Mouse (Mus musculus) heart, embryonic 11.5 days (tissue): ENCODE results near the gene Galnt14. TPM values are rescaled to one million over a fixed set of nuclear protein-coding genes. Genes with fewer than 3 reads are reported as not detected.

Source experiments
- ATAC-seq: fragments of 200-750 bp; cut with Nextera tagmentation; replicated peaks from 2 replicates; pipeline ENCODE4 v1.8.0; 2017; ENCODE audit warnings: moderate library complexity; ENCODE audit not compliant: insufficient number of reproducible peaks, low FRiP score, low TSS enrichment
- H3K27ac ChIP-seq: fragments of 300-500 bp; sonication (generic); 2 replicates; pipeline ENCODE4 v1.5.1; 2014; ENCODE audit warnings: mild to moderate bottlenecking, low read depth, low read length
- H3K27me3 ChIP-seq: fragments of 300-500 bp; sonication (generic); 2 replicates; pipeline ENCODE4 v1.6.1; 2014; ENCODE audit warnings: mild to moderate bottlenecking, low read length, mixed read lengths; ENCODE audit not compliant: control insufficient read depth, insufficient read depth
- H3K36me3 ChIP-seq: fragments of 300-500 bp; sonication (generic); 2 replicates; pipeline ENCODE4 v1.6.1; 2014; ENCODE audit warnings: mild to moderate bottlenecking, low read length, moderate library complexity, mixed read lengths; ENCODE audit not compliant: control insufficient read depth, insufficient read depth
- H3K4me1 ChIP-seq: fragments of 300-500 bp; sonication (generic); 2 replicates; pipeline ENCODE4 v1.6.1; 2014; ENCODE audit warnings: low read length; ENCODE audit not compliant: control insufficient read depth, insufficient read depth
- H3K4me2 ChIP-seq: fragments of 300-500 bp; sonication (generic); 2 replicates; pipeline ENCODE4 v1.6.1; 2014; ENCODE audit warnings: mild to moderate bottlenecking, moderate library complexity
- H3K4me3 ChIP-seq: fragments of 300-500 bp; sonication (generic); 2 replicates; pipeline ENCODE4 v1.5.1; 2014; ENCODE audit warnings: low read depth, low read length
- H3K9ac ChIP-seq: fragments of 300-500 bp; sonication (generic); 2 replicates; pipeline ENCODE4 v1.6.1; 2014; ENCODE audit warnings: mild to moderate bottlenecking, low read depth, low read length, moderate library complexity
- H3K9me3 ChIP-seq: fragments of 300-500 bp; sonication (generic); replicated peaks from 2 replicates; pipeline ENCODE4 v1.6.1; 2016; ENCODE audit warnings: low read length; ENCODE audit not compliant: control insufficient read depth
- WGBS: fragments of 180-500 bp; shearing (Covaris S2); extraction: QIAGEN DNeasy Blood & Tissue Kit; methylation state at CpG from one replicate; pipeline ENCODE4 v1.1.7; 2014; ENCODE audit not compliant: insufficient replicate concordance; 5-methylcytosine and 5-hydroxymethylcytosine counted together
- polyA plus RNA-seq: library from polyadenylated mRNA; unstranded; fragments of >200 nt; fragmentation: Nextera tagmentation; extraction: Ambion mirVana; gene quantifications from 2 replicates; pipeline ENCODE4 v1.2.1, GENCODE M21; 2014

The Galnt14 gene
- polyA plus RNA-seq, 1 experiment from 2014 or later: 2.1 TPM

DNA sequence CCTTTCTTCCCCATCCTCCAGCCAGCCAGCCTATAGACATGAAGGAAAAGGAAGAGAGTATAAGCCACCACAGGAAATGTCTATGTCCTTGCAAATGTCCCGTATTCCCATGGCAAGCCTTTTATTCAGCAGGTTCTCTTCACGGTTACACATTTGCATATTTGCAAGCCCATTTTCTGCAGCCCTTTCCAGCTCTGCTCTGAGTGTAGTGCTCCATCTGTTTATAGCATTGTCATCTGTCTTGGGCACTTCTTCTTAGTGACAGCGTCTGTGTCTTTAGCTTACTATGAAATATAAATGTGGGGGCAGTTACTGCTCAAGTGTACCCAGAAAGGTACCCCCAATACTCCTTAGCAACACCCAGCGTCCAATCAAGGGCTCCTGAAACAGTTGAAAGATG is 83.3 kb downstream of the Galnt14 start:
- 72% methylated on average over 4 of the region's 4 CpGs for WGBS
- no peak for ATAC-seq
- no peak overlapping the region for H3K27ac ChIP-seq

GRCm38 (mm10) chr17:73620049-73620448 is 90.2 kb downstream of the Galnt14 start:
- 84% methylated on average over 4 of the region's 4 CpGs for WGBS
- Histone ChIP-seq H3K27me3 (no peaks in the 10 kb centered on the region), H3K9ac (no peak overlapping the region), H3K4me1 (no peaks in the 10 kb centered on the region), H3K4me2 (no peak overlapping the region), H3K9me3 (no peaks in the 10 kb centered on the region), H3K4me3 (no peak overlapping the region), H3K36me3 (no peaks in the 10 kb centered on the region), H3K27ac (no peak overlapping the region)
- ATAC-seq: no peak

More for the DNA sequence above, 83.3 kb downstream of the Galnt14 start:
- Histone ChIP-seq H3K4me3 (no peak overlapping the region), H3K36me3 (no peaks in the 10 kb centered on the region), H3K4me2 (no peak overlapping the region), H3K27me3 (no peaks in the 10 kb centered on the region), H3K9me3 (no peaks in the 10 kb centered on the region), H3K9ac (no peak overlapping the region), H3K4me1 (no peaks in the 10 kb centered on the region)

DNA sequence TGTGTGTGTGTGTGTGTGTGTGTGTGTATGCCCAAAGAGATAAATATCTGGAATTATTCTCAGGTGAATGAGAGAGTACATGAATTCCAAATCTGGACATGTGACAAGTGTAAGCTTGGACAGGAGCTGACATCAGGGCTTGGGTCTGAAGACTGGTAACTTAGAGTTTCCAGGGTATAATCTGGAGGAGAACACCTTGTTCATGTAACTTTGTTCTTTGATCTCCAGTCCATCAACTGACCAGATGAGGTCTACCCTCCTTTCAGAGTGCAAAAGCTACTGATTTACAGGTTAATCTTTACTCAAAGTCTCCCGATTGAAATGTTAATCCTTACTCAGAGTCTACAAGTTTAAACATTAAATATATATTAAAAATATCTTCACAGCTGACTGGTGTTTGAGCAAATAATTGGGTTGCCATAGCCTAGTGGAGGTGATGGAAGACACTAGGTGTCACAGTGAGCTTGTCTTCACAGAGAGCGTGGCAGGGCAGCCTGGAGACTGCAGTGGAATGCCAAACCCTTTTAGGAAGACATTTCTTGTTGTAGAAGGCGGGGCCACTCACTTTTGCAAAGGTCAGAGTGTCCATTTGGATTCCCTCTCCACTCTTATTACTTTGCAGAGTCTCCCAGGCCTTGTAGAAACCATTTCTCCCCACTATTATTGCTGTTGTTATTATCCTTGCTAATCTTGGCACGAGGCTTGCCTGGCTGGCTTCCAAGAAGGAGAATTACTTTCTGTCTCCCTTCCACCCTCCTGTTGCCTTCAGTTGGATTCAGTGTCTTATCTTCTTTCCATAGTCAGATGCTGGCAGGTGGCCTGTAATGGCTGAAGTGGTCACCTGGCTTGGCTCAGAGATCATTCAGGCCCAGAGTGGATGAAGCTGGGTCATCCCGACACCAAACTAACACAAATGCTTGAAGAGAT is 107.4 kb downstream of the Galnt14 start:
- no peak overlapping the region for H3K4me2 ChIP-seq
- no peak overlapping the region for H3K9ac ChIP-seq
- 0 out of 2 replicates have a peak, but pooled peaks cover 2% of the 10 kb centered on the region for H3K4me1 ChIP-seq
- no peaks in the 10 kb centered on the region for H3K9me3 ChIP-seq
- H3K4me3 ChIP-seq: no peak overlapping the region
- ATAC-seq: no peak
- no peak overlapping the region for H3K27ac ChIP-seq
- WGBS: 61% methylated on average over 5 of the region's 5 CpGs
- H3K36me3 ChIP-seq: no peaks in the 10 kb centered on the region
- no peaks in the 10 kb centered on the region for H3K27me3 ChIP-seq

DNA sequence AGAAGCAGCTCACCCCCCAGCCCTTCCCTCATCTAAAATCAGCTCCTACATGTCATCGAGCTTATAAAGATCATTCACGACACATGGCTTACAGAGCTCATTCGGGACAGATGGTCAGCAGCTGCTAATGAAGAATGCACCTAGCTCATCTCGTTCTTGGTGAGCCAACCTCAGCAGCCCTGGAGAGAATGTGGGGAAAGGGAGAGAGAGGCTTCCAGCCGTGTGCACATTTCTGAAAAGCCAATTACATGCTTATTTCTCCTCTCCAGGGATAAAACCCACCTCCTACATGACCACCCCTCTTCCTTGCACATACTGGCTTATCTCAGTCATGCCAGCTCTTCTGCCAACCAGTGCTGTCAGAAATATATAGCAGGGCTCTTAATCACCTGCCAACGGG is 110.3 kb downstream of the Galnt14 start:
- H3K9ac ChIP-seq: no peak overlapping the region
- no peaks in the 10 kb centered on the region for H3K36me3 ChIP-seq
- no peaks in the 10 kb centered on the region for H3K9me3 ChIP-seq
- no peak overlapping the region for H3K4me2 ChIP-seq
- 71% methylated on average over 6 of the region's 6 CpGs for WGBS
- H3K27ac ChIP-seq: no peak overlapping the region
- 0 out of 2 replicates have a peak, but pooled peaks cover 2% of the 10 kb centered on the region for H3K4me1 ChIP-seq
- H3K27me3 ChIP-seq: no peaks in the 10 kb centered on the region
- H3K4me3 ChIP-seq: no peak overlapping the region
- ATAC-seq: no peak

DNA sequence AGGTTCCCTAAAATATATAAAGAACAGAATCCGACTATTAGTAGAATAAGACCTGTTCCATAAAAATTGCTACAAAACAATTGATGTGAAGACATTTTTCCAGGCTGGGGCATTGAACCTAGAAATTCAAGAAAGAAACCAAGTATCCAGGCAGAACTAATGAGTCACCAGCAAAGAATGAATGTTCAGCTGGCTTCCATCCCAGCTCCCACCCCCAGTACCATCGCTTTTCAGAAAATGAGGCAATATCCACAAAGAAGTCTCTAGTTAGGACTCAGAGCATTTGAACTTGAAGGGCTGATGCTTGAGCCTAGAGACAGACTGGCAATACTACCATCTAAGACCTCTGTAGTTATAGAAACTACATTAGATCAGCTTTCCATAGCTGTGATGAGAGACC is 118.2 kb downstream of the Galnt14 start:
- H3K4me2 ChIP-seq: no peak overlapping the region
- no peak overlapping the region for H3K9ac ChIP-seq
- H3K27ac ChIP-seq: no peak overlapping the region
- H3K4me1 ChIP-seq: no peaks in the 10 kb centered on the region
- H3K36me3 ChIP-seq: no peaks in the 10 kb centered on the region
- H3K27me3 ChIP-seq: no peaks in the 10 kb centered on the region
- H3K9me3 ChIP-seq: no peaks in the 10 kb centered on the region
- 78% methylated on average over 2 of the region's 2 CpGs for WGBS
- H3K4me3 ChIP-seq: no peak overlapping the region
- ATAC-seq: no peak

- Histone ChIP-seq H3K27ac (no peak overlapping the region), H3K36me3 (no peaks in the 10 kb centered on the region), H3K9ac (no peak overlapping the region), H3K9me3 (no peaks in the 10 kb centered on the region), H3K4me2 (no peak overlapping the region), H3K4me1 (peaks cover 4% of the 10 kb centered on the region), H3K27me3 (no peaks in the 10 kb centered on the region), H3K4me3 (no peak overlapping the region)
- 79% methylated on average over 6 of the region's 6 CpGs for WGBS
- ATAC-seq: no peak
Observed at GRCm38 (mm10) chr17:73587573-73587972, 122.7 kb downstream of the Galnt14 start.

GRCm38 (mm10) chr17:73574186-73574585 is 136.1 kb downstream of the Galnt14 start:
- Histone ChIP-seq H3K9ac (no peak overlapping the region), H3K9me3 (no peaks in the 10 kb centered on the region), H3K4me1 (peaks cover 13% of the 10 kb centered on the region; the same call in 1 of the 2 replicates), H3K27me3 (no peaks in the 10 kb centered on the region), H3K4me3 (no peak overlapping the region), H3K27ac (0 out of 2 replicates have a peak overlapping the region, but pooled peaks have one; percentile 18), H3K36me3 (no peaks in the 10 kb centered on the region), H3K4me2 (peak overlapping the region; percentile 9; the same call in 1 of the 2 replicates)
- 33% methylated on average over 1 of the region's 1 CpGs for WGBS
- ATAC-seq: no peak

GRCm38 (mm10) chr17:73572881-73573280 is 137.4 kb downstream of the Galnt14 start:
- Histone ChIP-seq H3K4me2 (no peak overlapping the region), H3K27ac (no peak overlapping the region), H3K9ac (no peak overlapping the region), H3K4me1 (peaks cover 13% of the 10 kb centered on the region; the same call in 1 of the 2 replicates), H3K36me3 (no peaks in the 10 kb centered on the region), H3K27me3 (no peaks in the 10 kb centered on the region), H3K9me3 (no peaks in the 10 kb centered on the region), H3K4me3 (no peak overlapping the region)
- no peak for ATAC-seq
- WGBS: 71% methylated on average over 5 of the region's 5 CpGs
